Mouse (Mus musculus): ENCODE measurements around the gene Rgs16.
"Not testable (repeated sequence)": the region's sequence is repeated elsewhere in the genome, so short reads cannot be mapped to it uniquely, and the experiment has no call there.

Rgs16 gene

DNA sequence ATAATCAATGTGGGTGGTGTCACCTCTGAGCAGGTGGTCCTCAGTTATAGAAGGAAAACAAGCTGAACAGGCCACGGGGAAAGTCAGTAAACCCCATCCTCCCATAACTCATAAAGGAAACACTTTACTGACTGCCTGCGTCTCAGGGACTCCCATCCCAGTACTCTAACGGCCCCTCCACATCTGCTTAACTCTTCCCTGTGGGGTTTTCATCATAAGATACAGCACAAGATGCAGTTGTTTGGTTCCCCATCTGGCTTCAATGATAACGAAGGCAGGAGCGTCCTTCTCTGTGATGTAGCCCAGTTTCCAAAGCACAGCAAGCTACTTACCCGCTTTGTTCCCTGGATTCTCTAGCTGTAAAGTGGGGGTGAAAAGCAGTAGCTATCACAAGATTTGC is 9.9 kb downstream of the Rgs16 start:
- DNase-seq (ENCODE audit: low spot score in 2 of 2) = no peak

DNA sequence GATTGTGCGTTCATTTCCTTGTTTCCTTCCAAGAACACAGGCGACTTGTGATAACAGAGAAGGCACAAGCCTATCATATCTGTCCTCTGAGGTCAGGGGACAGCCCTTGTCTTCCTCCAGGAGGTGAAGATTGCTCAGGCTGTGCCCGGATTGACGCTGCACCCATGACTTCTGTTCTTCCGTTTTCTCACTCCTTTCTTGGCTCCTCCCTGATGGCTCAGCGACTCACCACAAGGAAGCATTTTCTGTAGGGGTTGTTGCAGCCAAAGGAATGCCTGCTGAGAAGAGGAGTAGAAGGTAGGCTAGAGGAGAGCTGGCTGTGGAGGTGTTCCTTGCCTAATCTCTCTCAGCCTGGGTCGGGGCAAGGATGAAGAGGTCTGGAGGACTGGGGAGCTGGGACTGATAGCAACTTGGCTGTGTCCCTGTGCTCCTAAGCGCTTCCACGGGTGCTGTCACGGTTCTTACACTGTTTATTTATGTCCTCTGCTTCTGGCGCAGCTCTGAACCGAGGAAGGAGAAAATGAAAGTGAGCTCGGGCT is 11.7 kb downstream of the Rgs16 start:
- DNase-seq (ENCODE audit: low spot score in 2 of 2) = no peak

DNA sequence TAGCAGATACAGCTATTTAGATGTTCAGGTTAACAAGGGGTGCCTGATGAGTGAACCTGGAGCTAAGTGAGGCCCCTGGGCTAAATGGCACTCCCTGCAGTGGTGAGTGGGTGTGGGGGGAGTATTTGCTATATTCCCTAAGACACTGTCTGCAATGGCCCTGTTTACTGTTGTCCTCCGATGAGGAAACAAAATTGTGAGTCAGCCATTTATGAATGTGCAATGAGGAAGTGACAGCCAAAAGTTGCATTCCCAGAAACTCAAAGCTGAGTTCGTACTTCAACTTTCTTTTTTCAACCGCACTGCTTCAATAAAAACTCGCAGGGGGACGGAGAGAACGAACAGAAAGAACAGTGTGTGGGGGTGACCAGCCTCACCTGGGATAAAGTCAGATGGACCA is 12.4 kb downstream of the Rgs16 start:
- DNase-seq (ENCODE audit: low spot score in 2 of 2) = no peak

DNA sequence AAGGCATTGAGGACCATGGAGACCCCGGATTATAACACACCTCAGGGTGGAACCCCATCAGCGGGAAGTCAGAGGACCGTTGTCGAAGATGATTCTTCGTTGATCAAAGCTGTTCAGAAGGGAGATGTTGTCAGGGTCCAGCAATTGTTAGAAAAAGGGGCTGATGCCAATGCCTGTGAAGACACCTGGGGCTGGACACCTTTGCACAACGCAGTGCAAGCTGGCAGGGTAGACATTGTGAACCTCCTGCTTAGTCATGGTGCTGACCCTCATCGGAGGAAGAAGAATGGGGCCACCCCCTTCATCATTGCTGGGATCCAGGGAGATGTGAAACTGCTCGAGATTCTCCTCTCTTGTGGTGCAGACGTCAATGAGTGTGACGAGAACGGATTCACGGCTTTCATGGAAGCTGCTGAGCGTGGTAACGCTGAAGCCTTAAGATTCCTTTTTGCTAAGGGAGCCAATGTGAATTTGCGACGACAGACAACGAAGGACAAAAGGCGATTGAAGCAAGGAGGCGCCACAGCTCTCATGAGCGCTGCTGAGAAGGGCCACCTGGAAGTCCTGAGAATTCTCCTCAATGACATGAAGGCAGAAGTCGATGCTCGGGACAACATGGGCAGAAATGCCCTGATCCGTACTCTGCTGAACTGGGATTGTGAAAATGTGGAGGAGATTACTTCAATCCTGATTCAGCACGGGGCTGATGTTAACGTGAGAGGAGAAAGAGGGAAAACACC is 13.7 kb downstream of the Rgs16 start:
- no peak for DNase-seq (ENCODE audit: low spot score in 2 of 2)

DNA sequence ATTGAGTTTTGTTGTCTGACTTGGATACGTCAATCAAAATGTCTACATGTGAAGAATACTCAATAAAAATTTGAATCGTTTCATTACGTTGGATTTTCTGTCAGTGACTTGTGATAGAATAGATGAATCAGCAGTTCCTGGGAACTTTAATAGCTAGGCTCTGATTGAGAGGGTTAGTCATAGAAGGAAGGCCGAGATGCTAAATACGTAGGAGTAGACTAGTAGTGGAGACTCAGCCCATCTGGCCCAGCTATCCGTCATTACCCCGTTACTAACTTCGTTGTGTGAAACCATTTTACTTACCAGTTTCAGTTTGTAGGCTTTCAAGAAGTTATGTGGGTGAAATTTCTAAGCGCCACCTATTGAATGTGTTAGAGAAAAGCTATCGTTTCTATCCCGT is 24.0 kb downstream of the Rgs16 start:
- no peak for DNase-seq (ENCODE audit: low spot score in 2 of 2)

DNA sequence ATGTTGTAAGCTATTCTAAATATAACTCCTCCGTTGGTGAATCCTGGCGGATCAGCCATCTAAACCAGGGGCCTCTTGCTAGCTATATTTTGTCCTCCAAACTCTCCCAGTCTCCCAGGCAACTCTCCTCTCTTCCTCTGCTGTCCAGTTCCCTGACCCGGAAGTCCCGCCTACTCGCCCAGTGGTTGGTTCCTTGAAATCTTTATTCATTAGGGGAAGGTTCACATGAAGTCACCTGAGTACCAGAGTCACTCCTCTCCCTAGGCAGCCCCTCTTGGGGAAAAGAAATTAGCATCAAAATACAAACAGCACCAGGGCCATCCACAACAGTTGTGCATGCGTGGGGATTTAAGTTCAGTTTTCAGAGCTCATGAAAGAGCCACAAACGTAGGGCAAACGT is 26.1 kb downstream of the Rgs16 start:
- no peak for DNase-seq (ENCODE audit: low spot score in 2 of 2)

DNA sequence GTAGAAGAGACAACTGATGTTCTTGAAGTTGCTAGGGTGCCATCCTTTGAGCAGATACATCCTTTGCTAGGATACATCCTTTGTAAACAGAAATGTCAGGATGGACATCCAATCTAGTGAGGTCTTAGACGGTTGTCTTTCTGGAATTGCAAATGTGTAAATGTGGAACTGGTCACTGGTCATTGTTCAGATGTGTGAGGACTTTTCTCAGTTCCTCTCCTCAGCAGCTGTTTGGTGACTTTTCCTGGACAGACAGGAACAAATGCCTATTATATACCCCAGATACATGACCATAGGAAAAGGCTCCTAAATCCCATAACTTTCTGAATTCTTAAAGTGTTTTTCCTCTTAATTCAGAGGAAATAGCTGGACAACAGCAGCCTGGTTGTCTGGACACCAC is 27.1 kb downstream of the Rgs16 start:
- DNase-seq (ENCODE audit: low spot score in 2 of 2) = no peak

DNA sequence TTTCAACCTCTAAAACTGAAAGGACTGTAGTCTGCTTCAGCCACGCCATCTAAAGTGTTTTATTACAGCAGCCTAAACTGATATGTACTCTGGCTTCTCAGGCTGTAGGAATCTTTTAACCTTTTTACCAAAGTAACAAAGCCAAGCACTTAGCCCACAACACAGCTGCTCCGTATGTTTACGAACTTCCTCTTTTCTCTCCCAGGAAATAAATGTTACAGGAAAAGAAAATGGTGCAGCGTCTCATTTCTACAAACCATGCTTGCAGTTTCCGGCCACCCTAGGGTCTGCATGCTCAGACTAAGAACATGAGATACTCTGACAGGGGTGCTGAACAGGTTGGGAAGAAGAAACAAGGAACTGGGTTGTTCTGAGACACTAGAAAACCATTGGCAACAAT is 28.3 kb downstream of the Rgs16 start:
- no peak for DNase-seq (ENCODE audit: low spot score in 2 of 2)

DNA sequence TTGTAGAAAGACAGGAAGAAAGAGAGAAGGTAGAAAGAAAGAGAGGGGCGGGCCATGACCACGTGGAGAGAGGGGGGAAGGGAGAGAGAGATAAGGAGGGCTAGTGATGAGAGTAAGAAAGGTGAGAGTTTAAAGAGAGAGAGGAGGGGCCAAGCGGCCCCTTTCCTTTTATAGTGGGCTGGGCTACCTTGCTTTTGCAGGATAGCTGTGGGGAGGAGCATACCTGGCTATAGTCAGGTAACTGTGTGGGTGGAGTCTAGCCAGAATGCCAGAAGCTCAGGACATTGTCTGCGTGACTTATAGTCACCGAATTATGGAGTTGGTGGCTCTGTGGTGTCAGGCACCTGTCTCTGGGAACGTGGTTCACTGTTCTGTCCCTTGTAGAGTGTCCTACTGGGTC is 29.4 kb downstream of the Rgs16 start:
- DNase-seq (ENCODE audit: low spot score in 2 of 2) = not testable (repeated sequence)

DNA sequence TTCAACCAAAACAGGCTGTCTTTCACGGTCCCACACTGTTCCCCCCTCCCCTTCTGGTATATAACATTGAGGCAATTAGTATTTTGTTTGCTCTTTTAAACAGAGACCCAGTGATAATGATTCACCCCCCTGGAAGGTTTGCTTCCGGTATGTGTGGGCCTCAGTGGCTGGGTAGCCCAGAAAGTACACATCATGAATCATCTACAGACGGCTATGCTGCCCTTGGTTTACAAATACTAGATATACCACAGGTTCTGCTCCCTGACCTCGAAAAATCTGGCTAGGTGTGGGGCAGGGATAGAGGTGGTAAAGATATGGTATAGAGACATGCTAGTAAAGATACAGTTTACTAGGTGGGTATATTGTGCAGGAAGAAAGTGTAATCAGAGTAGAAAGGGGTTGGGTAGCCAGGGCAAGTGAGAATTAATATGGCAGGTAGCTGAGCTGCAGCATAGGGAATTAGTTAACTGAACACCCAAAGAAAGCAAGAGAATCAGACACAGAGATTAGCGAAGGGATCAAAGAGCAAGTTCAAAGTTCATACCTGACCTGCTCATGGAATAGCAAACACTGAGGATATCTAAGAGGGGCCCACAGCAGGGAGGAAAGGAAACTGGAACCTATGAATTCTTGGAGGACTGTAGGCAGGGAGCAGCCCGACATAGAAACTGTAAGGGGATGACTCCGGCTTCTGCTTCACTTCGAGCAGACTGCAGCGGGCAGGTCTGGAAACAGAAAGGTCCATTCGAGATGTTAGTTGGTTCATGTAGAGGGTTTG is 30.0 kb downstream of the Rgs16 start:
- no peak for DNase-seq (ENCODE audit: low spot score in 2 of 2)

DNA sequence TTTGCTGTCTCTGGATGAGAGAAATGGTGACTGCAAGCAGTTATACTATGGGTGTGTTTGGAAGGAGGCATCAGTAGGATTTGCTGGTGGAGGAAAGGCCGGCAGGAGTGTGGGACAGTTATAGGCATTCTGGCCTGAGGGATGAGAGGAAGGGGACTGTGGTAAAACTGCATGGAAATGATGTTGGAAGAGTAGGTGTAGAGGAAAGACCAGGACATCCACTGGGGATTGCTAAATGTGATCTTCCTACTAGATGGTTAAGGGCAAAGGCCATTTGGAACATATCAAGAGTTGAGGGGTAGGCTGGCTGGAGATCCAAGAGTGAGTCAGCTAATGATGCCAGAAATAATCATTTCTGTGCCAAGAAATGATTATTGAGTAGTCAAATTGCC is 30.6 kb downstream of the Rgs16 start:
- DNase-seq (ENCODE audit: low spot score in 2 of 2) = no peak

DNA sequence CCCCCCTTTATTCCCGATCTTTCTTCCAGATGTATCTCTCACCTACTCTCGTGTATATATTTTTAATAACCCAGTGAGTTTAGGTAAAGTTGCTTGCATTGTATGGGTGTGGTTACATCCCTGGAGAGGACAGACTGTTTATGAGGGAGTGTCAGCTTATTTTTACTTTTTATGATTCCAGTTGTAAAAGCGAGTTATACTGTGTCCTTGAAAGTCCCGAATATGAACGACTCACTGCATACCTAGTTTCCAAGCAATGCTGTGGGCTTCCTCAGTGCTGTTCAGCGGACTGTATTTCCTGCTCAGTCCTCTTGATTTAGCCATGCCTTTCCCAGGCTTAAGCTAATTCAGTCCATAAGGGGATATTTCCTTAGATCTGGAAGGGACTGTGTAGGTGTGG is 35.0 kb downstream of the Rgs16 start:
- no peak for DNase-seq (ENCODE audit: low spot score in 2 of 2)

DNA sequence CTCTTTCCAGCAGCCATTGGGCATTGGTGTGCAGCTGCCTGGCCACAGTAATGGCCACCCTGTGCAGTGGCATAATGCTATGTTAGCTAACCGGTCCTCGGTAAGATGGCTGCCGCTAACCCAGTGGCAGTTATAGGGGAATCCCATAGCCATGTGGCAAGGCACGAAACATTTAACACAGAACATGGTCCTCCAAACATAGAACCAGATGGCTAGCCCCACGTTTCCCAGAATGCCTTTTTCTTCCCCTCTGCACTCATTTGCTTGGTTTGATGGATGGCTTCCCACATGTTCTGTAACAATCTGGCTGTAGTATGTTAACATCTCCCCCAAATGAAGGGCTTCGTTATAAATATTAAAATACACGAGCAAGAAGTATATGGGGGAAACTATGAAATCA is 36.1 kb downstream of the Rgs16 start:
- DNase-seq (ENCODE audit: low spot score in 2 of 2) = no peak

DNA sequence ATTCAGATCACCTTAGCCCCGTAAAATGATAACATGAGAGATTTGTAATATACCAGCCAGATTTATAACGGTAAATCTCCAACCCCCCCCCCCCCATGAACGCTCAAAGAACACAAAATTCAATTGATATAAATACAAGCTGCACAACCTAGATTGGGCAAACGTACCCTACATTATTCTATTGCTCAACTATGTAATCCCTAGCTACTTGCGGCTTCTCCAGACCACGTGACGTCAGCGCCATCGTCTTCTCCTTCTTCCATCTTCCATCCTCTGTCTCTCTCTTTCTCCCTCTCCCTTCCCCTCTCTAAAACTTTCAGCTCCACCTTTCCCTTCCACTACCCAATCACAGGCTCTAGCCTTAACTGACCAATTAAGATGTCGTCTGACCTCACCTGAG is 38.1 kb downstream of the Rgs16 start:
- no peak for DNase-seq (ENCODE audit: low spot score in 2 of 2)

DNA sequence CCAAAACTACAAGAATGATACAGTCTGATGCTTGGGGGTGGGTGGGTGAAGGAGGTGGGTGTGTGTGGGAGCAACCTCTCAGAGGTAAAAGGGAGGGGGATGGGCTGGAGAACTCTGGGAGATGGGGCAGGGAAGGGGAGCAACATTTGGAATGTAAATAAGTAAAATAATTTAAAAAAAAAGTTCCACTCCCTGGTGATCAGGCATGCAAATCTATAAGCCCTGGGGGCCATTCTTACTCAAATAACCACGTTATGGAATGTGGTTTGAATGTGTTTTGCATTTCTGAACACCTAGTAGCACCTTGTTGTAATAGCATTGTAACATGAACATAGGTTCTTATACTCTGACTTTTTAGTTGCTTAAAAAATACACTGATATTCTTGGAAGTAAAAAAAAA is 43.2 kb downstream of the Rgs16 start:
- DNase-seq (ENCODE audit: low spot score in 2 of 2) = no peak

DNA sequence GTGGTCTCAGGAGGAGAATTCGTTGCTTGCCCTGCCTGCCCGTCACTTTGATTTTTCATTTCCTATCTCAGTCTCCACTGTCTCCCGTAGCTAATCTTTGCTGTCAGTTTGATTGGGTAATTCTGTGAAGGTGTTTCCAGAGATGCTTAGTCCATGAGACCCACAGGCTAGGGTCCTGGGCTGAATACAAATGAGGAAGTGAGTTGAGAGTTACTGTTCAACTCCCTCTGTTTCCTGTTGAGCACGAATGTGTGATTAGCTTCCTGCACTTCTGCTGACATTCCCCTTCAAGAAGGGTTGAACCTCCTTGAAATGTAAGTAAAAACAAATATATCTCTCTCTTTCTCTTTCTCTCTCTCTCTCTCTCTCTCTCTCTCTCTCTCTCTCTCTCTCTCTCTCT is 45.5 kb downstream of the Rgs16 start:
- DNase-seq (ENCODE audit: low spot score in 2 of 2) = no peak

DNA sequence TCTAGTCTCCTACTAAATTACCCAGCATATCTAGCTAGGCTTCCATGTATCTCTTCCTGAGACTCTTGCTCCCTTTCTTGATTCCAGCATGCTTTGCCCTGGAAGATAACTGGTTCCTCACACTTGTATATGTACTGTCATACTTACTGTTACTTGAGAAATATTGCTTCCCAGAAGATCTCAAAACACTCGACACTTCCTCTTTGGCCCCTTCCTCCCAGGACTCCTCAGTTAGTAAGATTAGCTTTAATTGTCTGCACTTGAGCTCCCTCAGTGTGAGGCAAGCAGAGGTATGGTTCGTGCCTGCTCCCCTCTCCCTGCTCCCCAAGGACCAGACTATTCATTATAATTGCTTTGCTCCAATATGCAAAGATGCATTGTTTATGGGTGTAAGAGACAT is 50.6 kb downstream of the Rgs16 start:
- DNase-seq (ENCODE audit: low spot score in 2 of 2) = no peak

DNA sequence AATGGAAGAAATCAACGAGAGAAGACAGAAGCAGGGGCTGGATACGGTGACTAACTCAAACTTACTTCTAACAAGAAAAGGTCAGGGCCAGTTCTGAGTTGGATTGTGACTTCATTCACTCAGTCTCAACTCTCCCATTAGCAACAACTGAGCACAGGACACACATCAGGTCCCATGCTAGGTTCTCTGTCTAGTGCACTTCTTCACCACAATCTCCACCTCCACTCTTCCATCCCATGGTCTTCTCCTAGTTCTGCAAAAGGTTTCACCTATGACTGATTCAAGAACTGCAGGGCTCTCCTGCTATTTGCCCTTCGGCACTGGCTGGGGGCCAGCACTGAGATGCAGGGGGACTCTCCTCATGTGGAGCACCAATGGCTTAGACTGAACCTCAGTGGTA is 54.1 kb downstream of the Rgs16 start:
- no peak for DNase-seq (ENCODE audit: low spot score in 2 of 2)
